Mouse (Mus musculus): ENCODE measurements around the gene Sec22a. TPM values are rescaled to one million over a fixed set of nuclear protein-coding genes. Genes with fewer than 3 reads are reported as not detected.

Gene Sec22a
- 17.0 and 22.6 TPM in 2 replicates for polyA plus RNA-seq (2012; rRNA removed)

DNA sequence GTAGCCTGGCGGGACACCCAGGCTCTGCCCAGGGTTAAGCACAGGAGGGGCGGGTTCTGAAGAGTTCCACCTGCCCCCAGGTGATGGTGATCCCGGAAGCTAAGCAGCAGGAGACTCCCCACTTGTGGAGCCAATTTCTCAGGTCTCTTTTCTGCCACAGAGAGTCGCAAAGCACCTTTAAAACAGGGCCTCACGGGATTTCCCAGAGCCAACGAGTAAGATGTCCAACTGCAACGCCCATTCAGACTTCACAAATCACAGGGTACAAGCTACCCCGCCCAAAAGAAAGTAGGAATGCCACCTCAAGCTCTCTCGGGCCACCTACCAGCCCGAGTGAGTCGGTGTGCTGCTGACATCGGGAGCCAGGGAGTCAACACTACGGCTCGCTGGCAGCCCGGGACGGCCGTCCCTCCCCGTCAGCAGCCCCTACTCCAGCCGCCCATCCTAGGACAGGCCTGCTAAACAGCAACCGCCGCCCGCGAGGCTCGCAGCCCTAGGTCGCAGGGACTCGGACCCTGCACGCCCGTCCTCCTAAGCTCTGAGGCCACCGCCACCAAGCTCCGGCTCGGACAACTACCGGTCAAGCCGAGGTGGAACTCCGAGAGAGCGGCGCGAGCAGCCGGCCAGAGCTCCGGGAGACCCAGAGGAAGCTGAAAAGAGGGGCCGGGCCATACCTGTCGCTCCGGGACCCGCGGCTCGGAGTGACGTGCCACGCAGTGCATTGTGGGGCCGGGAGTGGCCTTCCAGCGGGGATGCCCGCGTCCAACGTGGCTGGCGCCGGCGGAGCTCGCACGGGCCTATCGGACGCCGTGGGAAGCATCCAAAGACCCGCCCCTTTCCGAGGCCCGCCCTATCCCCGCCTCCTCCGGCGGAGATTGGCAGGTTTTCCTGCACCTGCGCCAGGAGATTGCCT, at the start of gene Sec22a:
Sec22a (minus strand) TSS at position 769 of the 913 bp plus-strand sequence.
- TF ChIP-seq POLR2A (IDR thresholded peaks at IDR 0.05; ENCODE audit: borderline replicate concordance, extremely low read depth, insufficient read depth, insufficient read length, poor library complexity, severe bottlenecking) (peak; percentile 72; the same call in 1 of the 2 replicates), CTCF (IDR thresholded peaks at IDR 0.05; ENCODE audit: borderline replicate concordance, extremely low read depth, insufficient read depth, insufficient read length) (no peak)

DNA sequence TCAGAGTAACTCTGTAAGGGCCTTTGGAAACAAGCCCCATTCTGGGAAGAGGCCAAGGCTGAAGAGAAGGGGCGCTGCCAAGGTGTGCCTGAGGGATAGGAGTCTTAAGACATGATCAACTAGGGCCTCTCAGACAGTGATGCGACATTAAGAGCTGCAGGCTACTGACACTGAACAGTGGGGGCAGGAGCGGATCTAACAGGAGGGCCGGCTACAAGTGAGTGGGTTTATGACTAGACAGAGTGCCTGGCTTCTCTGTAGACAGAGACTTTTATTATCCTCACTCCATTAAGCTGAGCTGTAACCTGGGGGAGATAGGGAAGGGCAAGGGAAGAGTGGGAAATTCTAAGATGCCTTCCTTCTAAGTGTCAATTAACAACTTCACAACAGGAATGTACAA, 43.0 kb upstream of the Sec22a start:
- TF ChIP-seq POLR2A (IDR thresholded peaks at IDR 0.05; ENCODE audit: borderline replicate concordance, extremely low read depth, insufficient read depth, insufficient read length, poor library complexity, severe bottlenecking) (no peak), CTCF (IDR thresholded peaks at IDR 0.05; ENCODE audit: borderline replicate concordance, extremely low read depth, insufficient read depth, insufficient read length) (no peak)
- DNase-seq (ENCODE audit: low read depth) = no peak

More for the DNA sequence above, at the start of gene Sec22a:
- peak; percentile 99 for DNase-seq (ENCODE audit: low read depth)

DNA sequence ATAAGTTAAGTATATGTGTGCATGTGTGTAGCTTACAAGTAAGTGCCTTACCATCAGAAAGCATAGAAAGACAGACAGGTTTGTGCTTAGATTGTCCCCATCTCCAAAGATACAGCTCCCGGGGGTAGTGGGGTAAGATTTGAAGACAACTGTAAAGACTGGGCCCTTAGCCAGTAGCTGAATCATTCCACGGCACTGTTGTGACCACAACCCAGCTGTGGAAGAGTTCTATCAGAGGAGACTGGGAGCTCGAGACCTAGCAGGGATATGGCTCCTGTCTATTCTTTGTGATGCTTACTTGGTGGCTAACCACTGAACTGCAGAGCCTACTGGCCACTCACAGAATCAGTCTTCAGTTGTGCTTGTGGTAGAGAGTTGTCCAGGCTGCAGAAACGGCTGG, 42.4 kb upstream of the Sec22a start:
- DNase-seq (ENCODE audit: low read depth) = no peak
- TF ChIP-seq POLR2A (IDR thresholded peaks at IDR 0.05; ENCODE audit: borderline replicate concordance, extremely low read depth, insufficient read depth, insufficient read length, poor library complexity, severe bottlenecking) (no peak), CTCF (IDR thresholded peaks at IDR 0.05; ENCODE audit: borderline replicate concordance, extremely low read depth, insufficient read depth, insufficient read length) (no peak)

DNA sequence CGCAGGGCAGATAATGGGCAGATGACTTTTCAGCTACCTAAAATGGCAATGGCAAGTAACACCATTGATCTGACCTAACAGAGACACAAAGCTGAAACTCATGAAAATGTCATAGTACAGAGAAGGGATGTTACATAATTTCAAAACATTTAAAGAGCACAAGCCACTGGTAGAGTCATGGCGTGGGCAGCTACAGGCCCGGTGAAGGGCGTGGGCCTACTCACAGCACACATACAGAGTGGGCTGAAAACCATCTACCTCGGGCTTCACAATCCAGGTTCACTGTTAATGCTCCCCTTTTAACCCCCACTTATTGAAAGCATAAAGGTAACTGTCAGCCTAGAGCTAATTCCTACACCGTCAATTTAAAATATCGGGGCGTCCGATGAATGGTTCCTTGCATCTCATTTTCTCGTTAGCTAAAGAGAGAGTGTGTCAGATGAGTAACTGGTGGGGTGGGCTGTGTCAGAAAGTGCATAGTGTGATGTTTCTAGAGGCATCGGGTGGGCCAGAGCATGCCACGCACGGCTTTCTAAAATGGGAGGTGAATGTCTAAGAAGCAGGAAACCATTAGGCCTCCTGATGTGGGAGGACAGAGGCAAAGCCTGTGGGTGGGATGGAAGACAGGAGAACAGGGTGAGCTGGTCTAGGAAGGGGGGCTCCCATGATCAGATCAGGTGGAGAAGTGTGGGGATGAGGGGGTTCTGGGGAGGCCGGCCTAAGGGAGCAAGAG, 41.8 kb upstream of the Sec22a start:
- TF ChIP-seq CTCF (IDR thresholded peaks at IDR 0.05; ENCODE audit: borderline replicate concordance, extremely low read depth, insufficient read depth, insufficient read length) = no peak
- no peak for TF ChIP-seq POLR2A (IDR thresholded peaks at IDR 0.05; ENCODE audit: borderline replicate concordance, extremely low read depth, insufficient read depth, insufficient read length, poor library complexity, severe bottlenecking)
- DNase-seq (ENCODE audit: low read depth) = no peak

DNA sequence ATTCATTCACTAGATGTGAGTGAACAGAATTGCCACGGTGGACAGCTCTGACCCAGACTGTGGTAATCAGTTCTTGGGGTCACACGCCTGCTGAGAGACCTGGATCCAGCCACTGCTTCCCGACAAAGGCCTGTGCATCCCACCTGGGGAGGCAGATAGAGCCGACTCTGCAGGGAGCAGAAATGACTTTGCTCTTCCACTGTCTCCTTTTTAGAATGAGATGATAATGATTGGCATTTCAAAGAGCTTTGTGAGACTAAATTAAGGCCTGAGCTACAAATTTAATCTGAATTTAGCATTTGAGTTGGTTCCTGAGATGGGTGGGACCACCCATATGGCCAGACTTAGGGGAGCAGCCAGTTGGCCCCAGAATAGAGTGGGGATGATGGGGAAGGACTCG, 41.1 kb upstream of the Sec22a start:
- no peak for TF ChIP-seq CTCF (IDR thresholded peaks at IDR 0.05; ENCODE audit: borderline replicate concordance, extremely low read depth, insufficient read depth, insufficient read length)
- TF ChIP-seq POLR2A (IDR thresholded peaks at IDR 0.05; ENCODE audit: borderline replicate concordance, extremely low read depth, insufficient read depth, insufficient read length, poor library complexity, severe bottlenecking) = no peak
- DNase-seq (ENCODE audit: low read depth) = no peak

DNA sequence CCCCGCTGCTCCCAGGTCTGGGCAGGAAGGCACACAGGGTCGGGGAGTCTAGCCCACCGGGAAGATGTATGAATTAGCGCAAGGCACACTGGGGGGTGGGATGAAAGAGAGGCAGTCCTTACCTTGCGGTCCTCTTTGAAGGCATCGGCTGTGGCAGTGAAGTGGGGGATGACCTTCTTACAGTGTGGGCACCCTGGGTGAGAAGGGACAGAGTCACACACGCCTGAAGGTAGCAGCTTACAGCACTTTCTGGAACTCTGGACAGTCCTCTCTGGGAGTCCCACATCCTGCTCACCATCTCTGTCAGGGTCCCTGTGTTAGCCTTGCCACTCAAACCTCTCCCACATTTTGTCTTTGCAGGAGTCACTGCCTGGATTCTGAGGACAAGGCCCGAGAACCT, 40.2 kb upstream of the Sec22a start:
- no peak for DNase-seq (ENCODE audit: low read depth)

DNA sequence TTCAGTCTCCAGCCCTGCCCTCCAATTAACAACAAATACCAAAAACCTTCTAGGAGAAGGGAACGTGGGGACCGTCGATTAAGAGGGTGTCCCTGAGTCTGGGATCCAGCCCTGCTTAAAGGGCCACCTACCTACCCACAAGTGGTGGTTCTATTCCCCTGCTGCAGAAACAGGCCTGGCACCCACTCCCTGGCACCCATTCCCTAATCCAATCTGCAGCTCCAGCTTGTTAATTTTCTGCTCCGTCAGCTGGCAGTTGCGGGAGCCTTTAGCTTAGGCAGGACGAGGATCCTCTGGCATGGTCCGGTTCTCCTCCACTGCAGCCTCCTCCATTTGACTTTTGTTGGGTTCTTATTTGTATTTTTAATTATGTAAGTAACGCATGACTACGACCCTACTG, 39.6 kb upstream of the Sec22a start:
- no peak for TF ChIP-seq POLR2A (IDR thresholded peaks at IDR 0.05; ENCODE audit: borderline replicate concordance, extremely low read depth, insufficient read depth, insufficient read length, poor library complexity, severe bottlenecking)
- no peak for TF ChIP-seq CTCF (IDR thresholded peaks at IDR 0.05; ENCODE audit: borderline replicate concordance, extremely low read depth, insufficient read depth, insufficient read length)
- peak; percentile 11 for DNase-seq (ENCODE audit: low read depth)

More for the DNA sequence above, 40.2 kb upstream of the Sec22a start:
- TF ChIP-seq CTCF (IDR thresholded peaks at IDR 0.05; ENCODE audit: borderline replicate concordance, extremely low read depth, insufficient read depth, insufficient read length) = no peak

DNA sequence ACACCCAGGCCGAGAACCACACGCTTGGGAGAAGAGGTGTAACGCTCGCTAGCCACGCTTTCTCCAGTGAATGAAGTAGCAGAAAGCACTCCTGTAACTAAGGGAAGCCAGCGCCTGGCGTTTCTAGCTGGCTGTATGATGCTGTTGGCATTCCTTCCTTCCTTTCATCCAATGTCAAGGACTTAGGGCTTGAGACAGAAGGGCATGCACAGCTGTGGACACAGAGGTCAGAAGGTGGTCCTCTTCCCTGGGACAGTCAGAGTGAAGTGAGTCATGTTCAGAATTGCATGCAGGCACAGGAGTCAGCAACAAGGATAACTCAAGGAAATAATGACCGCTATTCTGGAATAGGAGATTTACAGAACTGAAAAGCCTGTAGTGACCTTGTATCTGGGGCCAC, 29.1 kb upstream of the Sec22a start:
- DNase-seq (ENCODE audit: low read depth) = peak; percentile 6
- TF ChIP-seq POLR2A (IDR thresholded peaks at IDR 0.05; ENCODE audit: borderline replicate concordance, extremely low read depth, insufficient read depth, insufficient read length, poor library complexity, severe bottlenecking) (no peak), CTCF (IDR thresholded peaks at IDR 0.05; ENCODE audit: borderline replicate concordance, extremely low read depth, insufficient read depth, insufficient read length) (no peak)

DNA sequence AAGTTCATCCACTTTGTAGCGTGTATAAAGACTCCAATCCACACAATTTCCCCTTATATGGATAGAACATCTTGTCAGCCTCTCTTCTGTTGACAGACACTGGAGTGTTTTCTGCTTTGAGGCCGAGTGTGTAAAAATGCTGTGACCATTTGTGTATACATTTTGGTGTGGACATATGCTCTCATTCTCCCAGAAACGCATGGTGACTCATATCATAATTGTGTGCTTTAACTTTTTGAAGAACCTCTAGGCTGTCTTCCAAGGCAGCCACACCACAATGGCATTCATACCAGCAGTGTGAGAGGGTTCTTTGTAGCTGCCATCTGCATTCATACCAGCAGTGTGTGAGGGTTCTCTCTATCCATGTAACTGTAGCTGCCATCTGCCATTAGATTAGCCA, 21.9 kb upstream of the Sec22a start:
- no peak for DNase-seq (ENCODE audit: low read depth)
- no peak for TF ChIP-seq POLR2A (IDR thresholded peaks at IDR 0.05; ENCODE audit: borderline replicate concordance, extremely low read depth, insufficient read depth, insufficient read length, poor library complexity, severe bottlenecking)
- TF ChIP-seq CTCF (IDR thresholded peaks at IDR 0.05; ENCODE audit: borderline replicate concordance, extremely low read depth, insufficient read depth, insufficient read length) = no peak

DNA sequence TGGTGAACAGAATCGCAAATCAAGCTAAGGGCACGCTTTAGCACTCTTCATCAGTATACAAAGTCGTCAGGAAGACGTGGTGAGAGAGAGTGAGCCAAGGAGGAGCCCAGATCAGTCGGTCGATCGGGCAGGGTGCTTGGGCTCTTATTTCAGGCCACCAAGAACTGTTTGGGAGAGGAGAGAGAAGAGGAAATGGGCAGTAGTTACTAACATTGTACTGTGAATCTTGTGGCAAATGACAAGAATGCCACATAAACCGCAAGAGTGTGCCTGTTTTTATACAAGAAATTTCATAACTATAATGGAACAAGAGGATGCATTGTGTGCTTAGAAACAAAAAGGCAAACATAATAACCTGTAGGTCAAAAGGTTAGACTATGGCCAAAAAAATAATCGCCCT, 16.3 kb upstream of the Sec22a start:
- no peak for DNase-seq (ENCODE audit: low read depth)
- TF ChIP-seq CTCF (IDR thresholded peaks at IDR 0.05; ENCODE audit: borderline replicate concordance, extremely low read depth, insufficient read depth, insufficient read length) (no peak), POLR2A (IDR thresholded peaks at IDR 0.05; ENCODE audit: borderline replicate concordance, extremely low read depth, insufficient read depth, insufficient read length, poor library complexity, severe bottlenecking) (no peak)

DNA sequence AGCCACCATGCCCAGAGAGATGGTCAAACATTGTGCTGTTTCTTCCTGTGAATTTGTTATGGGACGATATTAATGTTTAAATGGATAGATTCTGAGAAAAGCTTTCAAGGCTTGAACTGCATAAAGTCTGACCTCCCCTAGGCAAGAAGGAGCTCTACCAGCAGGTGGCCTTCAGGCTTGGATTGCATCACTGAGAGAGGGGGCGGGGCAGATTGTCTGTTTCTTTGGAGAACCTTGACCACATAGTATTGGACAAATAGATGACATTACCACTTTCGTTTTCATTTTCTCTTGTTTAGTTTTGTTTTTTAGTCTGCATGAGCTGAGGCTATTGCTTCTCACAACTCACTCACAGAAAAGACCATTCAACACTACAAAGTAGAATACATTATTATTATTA, 15.6 kb upstream of the Sec22a start:
- TF ChIP-seq POLR2A (IDR thresholded peaks at IDR 0.05; ENCODE audit: borderline replicate concordance, extremely low read depth, insufficient read depth, insufficient read length, poor library complexity, severe bottlenecking) = no peak
- DNase-seq (ENCODE audit: low read depth) = no peak

DNA sequence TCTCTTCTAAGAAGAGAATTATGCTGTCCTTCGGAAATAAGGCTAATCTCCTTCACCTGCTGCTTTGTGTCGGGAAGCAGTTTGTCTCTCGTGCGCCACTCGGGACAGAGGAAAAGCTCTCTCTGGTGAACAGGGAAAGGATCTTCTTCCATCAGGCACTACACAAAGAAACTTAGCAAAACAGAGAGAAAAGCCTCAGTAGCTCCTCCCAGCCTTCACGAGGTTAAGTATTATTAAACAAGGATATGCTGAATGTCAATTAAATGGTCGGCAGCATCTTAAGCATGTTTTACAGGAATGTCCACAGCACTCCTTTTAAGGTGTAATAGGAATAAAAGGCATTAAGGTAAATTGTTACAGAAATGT, 328 bp upstream of the Sec22a start:
- no peak for DNase-seq (ENCODE audit: low read depth)

More for the DNA sequence above, 328 bp upstream of the Sec22a start:
- TF ChIP-seq POLR2A (IDR thresholded peaks at IDR 0.05; ENCODE audit: borderline replicate concordance, extremely low read depth, insufficient read depth, insufficient read length, poor library complexity, severe bottlenecking) (no peak), CTCF (IDR thresholded peaks at IDR 0.05; ENCODE audit: borderline replicate concordance, extremely low read depth, insufficient read depth, insufficient read length) (no peak)
